23 mouse cellular contexts compared by ENCODE assay signal in the genomic region with DNA sequence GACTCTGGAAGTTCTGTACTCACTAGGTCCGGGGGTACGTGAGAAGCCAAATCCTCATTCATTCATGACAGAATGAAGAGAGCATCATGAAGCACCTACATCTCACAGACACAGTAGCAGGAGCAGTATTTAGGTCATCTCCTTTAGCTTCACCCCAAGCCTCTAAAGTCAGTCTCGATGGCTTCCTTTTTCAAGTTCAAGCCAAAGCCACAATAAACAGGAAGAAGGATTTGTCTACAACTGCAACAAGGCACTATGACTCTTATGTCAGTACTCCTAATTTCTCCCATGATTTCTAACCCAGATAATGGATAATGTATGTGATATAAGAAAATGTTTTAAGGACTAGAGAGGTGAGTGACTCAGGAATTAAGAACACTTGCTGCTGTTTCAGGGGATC. TPM values are rescaled to one million over a fixed set of nuclear protein-coding genes. Genes with fewer than 3 reads are reported as not detected.
DNase-seq lines count a peak whose midpoint lies in the region; ATAC-seq lines count a peak whose summit lies in the region.
"Had no signal": no experiment of that assay in that cellular context is flagged by ENCODE, and none has a peak within 500 bp of the region (broad histone marks: within the 10 kb centered on the region; RNA-seq: fewer than 3 reads in every experiment).

No protein-coding gene starts in this region.

- peak; percentile 37 for DNase-seq in CD4-positive helper T cell, adult 2 months (ENCODE audit: low read depth, low spot score)
- DNase-seq in T-cell, adult 2 months (ENCODE audit: low spot score), result peak; percentile 29

- peak; percentile 15 for ATAC-seq in CD4-positive, CD25-positive, alpha-beta regulatory T cell, adult 4 months
- peak; percentile 24; the same call in 1 of the 2 replicates for ATAC-seq in common myeloid progenitor, adult 5-6 weeks (replicated peaks; ENCODE audit: low read depth, poor library complexity, severe bottlenecking)
- peak; percentile 27 to 56; a peak in 2 of 4 replicates for ATAC-seq in hematopoietic stem cell, adult 5-6 weeks (replicated peaks in 1 of 2; ENCODE audit: insufficient read depth in 1 of 2, low FRiP score in 2 of 2, low TSS enrichment in 1 of 2, low read depth in 1 of 2, poor library complexity in 2 of 2, severe bottlenecking in 2 of 2)
- peak; percentile 18 for ATAC-seq in inflammation-experienced regulatory T-cells, adult 6 months
- peak; percentile 56 for ATAC-seq in megakaryocyte, adult 5-6 weeks (ENCODE audit: poor library complexity, severe bottlenecking)
- peak; percentile 51 for ATAC-seq in monocyte, adult 5-6 weeks (replicated peaks; ENCODE audit: insufficient number of reproducible peaks, low FRiP score, low TSS enrichment, poor library complexity, severe bottlenecking)

RNA-seq across cellular contexts. Expression of a gene that starts 0.7 kb away (rescaled TPM):
- polyA plus RNA-seq in CD4-positive, CD25-positive, alpha-beta regulatory T cell, adult 4 months (2017; shearing (Covaris generic)), result 100 to 1,000 TPM; 217 to 227 TPM
- 1.6 TPM in 1 of 2 replicates, not detected in the other for total RNA-seq in common myeloid progenitor, adult 5-6 weeks (2017)
- total RNA-seq in hematopoietic stem cell, adult 5-6 weeks (2017), result 1.4 and 2.4 TPM in 2 replicates
- 100 to 1,000 TPM; 262 to 408 (median 397) TPM for polyA plus RNA-seq in inflammation-experienced regulatory T-cells, adult 6 months (2017; shearing (Covaris generic))
- 5.4 TPM in 2 replicates for total RNA-seq in megakaryocyte, adult 5-6 weeks (2015)
- 7.6 and 9.9 TPM in 2 replicates for total RNA-seq in megakaryocyte, adult 5-6 weeks (2017)
- 467 to 840 TPM (median 592 TPM) in 3 replicates for total RNA-seq in monocyte, adult 5-6 weeks (2017)
- total RNA-seq: G1E had no signal
- polyA plus RNA-seq: embryonic facial prominence, embryonic 11.5 days; forebrain, embryonic 12.5 days; G1E; Patski had no signal

RNA-seq across cellular contexts. Expression of a gene that starts 0.8 kb away (rescaled TPM):
- polyA plus RNA-seq in CD4-positive, CD25-positive, alpha-beta regulatory T cell, adult 4 months (2017; shearing (Covaris generic)), result 10 to 100 TPM in 1 of 2 experiments, 1 to 10 TPM in 1; 5.8 to 38.9 TPM
- total RNA-seq in common myeloid progenitor, adult 5-6 weeks (2017), result not detected in 2 replicates
- total RNA-seq in hematopoietic stem cell, adult 5-6 weeks (2017), result not detected in 2 replicates
- polyA plus RNA-seq in inflammation-experienced regulatory T-cells, adult 6 months (2017; shearing (Covaris generic)), result 10 to 100 TPM in 2 of 3 experiments, 1 to 10 TPM in 1; 8.7 to 48.0 (median 45.0) TPM
- total RNA-seq in megakaryocyte, adult 5-6 weeks (2015), result 2.2 TPM in 1 of 2 replicates, not detected in the other
- 3.3 TPM in 1 of 2 replicates, not detected in the other for total RNA-seq in megakaryocyte, adult 5-6 weeks (2017)
- total RNA-seq in monocyte, adult 5-6 weeks (2017), result 13.9 to 78.1 TPM (median 28.4 TPM) in 3 replicates
- total RNA-seq: adrenal gland, adult 2 months; adrenal gland, postnatal 10 days; adrenal gland, postnatal 25 days; adrenal gland, postnatal 4 days had no signal
- polyA plus RNA-seq: adrenal gland, adult 2 months; cerebellum, adult 2 months; embryonic facial prominence, embryonic 13.5 days; erythroblast, embryonic 14.5 days; forebrain, embryonic 10.5 days; forebrain, embryonic 14.5 days; forebrain, embryonic 16.5 days; frontal cortex, adult 2 months; G1E; Patski had no signal

RNA-seq across cellular contexts. Expression of a gene that starts 12.1 kb away (rescaled TPM):
- polyA plus RNA-seq in CD4-positive, CD25-positive, alpha-beta regulatory T cell, adult 4 months (2017; shearing (Covaris generic)), result 100 to 1,000 TPM in 1 of 2 experiments, 10 to 100 TPM in 1; 97.1 to 120 TPM
- 7.7 and 37.3 TPM in 2 replicates for total RNA-seq in common myeloid progenitor, adult 5-6 weeks (2017)
- total RNA-seq in hematopoietic stem cell, adult 5-6 weeks (2017), result 8.2 and 60.7 TPM in 2 replicates
- 100 to 1,000 TPM in 1 of 3 experiments, 10 to 100 TPM in 2; 85.3 to 110 (median 93.7) TPM for polyA plus RNA-seq in inflammation-experienced regulatory T-cells, adult 6 months (2017; shearing (Covaris generic))
- total RNA-seq in megakaryocyte, adult 5-6 weeks (2015), result 38.1 and 42.4 TPM in 2 replicates
- 19.1 and 23.7 TPM in 2 replicates for total RNA-seq in megakaryocyte, adult 5-6 weeks (2017)
- total RNA-seq in monocyte, adult 5-6 weeks (2017), result 53.0 to 88.2 TPM (median 78.6 TPM) in 3 replicates

Comparison
In these comparisons a context has a peak if more than half of its experiments do, and no peak if none do; other contexts are left out.
1. Peak in every context shown above with its lines: DNase-seq and ATAC-seq.
2. RNA of a gene that starts 0.7 kb away (total RNA-seq): 467 to 840 TPM in monocyte, adult 5-6 weeks; 5.4 to 9.9 TPM in megakaryocyte, adult 5-6 weeks, 1.4 to 2.4 TPM in hematopoietic stem cell, adult 5-6 weeks and 1.6 TPM in common myeloid progenitor, adult 5-6 weeks; every median in the first group is over 10 times any median in the second.